Mouse (Mus musculus) urinary bladder, postnatal 25 days (tissue): ENCODE data around the gene Vax1.

Experiments used
- DNase-seq: peaks from one replicate; pipeline ENCODE4 v3.0.0; 2022; ENCODE audit warnings: low spot score

Vax1 gene

GRCm38 (mm10) chr19:59169143-59169935 is 517 bp downstream of the Vax1 start:
- DNase-seq, result no peak

GRCm38 (mm10) chr19:59168386-59168905 is 1.4 kb downstream of the Vax1 start:
- no peak for DNase-seq

GRCm38 (mm10) chr19:59167871-59168270 is 2.0 kb downstream of the Vax1 start:
- no peak for DNase-seq

GRCm38 (mm10) chr19:59166879-59167278 is 3.0 kb downstream of the Vax1 start:
- no peak for DNase-seq

GRCm38 (mm10) chr19:59166311-59166761 is 3.5 kb downstream of the Vax1 start:
- no peak for DNase-seq

GRCm38 (mm10) chr19:59165577-59165976 is 4.3 kb downstream of the Vax1 start:
- DNase-seq, result no peak

GRCm38 (mm10) chr19:59164896-59165560 is 4.8 kb downstream of the Vax1 start:
- DNase-seq, result no peak

- no peak for DNase-seq
Observed at GRCm38 (mm10) chr19:59164111-59164510, 5.7 kb downstream of the Vax1 start.

GRCm38 (mm10) chr19:59156702-59157101 is 13.2 kb downstream of the Vax1 start:
- no peak for DNase-seq

- no peak for DNase-seq
Observed at GRCm38 (mm10) chr19:59154171-59154570, 15.7 kb downstream of the Vax1 start.

GRCm38 (mm10) chr19:59145492-59146140 is 24.2 kb downstream of the Vax1 start:
- no peak for DNase-seq

GRCm38 (mm10) chr19:59145064-59145463 is 24.8 kb downstream of the Vax1 start:
- DNase-seq, result no peak

GRCm38 (mm10) chr19:59142206-59142605 is 27.6 kb downstream of the Vax1 start:
- DNase-seq, result no peak

GRCm38 (mm10) chr19:59135387-59135786 is 34.5 kb downstream of the Vax1 start:
- no peak for DNase-seq

- no peak for DNase-seq
Observed at GRCm38 (mm10) chr19:59134916-59135315, 34.9 kb downstream of the Vax1 start.

GRCm38 (mm10) chr19:59133202-59133601 is 36.7 kb downstream of the Vax1 start:
- no peak for DNase-seq

GRCm38 (mm10) chr19:59129671-59130070 is 40.2 kb downstream of the Vax1 start:
- no peak for DNase-seq

- DNase-seq, result no peak
Observed at GRCm38 (mm10) chr19:59128531-59129204, 41.2 kb downstream of the Vax1 start.

- no peak for DNase-seq
Observed at GRCm38 (mm10) chr19:59127424-59127823, 42.4 kb downstream of the Vax1 start.
